Mouse (Mus musculus) heart, adult 8-10 months (tissue): ENCODE measurements around the gene Arf5. TPM values are rescaled to one million over a fixed set of nuclear protein-coding genes. Genes with fewer than 3 reads are reported as not detected.

Experiments
- total RNA-seq, 4 experiments: library from RNA; stranded (reverse); gene quantifications; 2 replicates each; pipeline ENCODE4 v1.2.4; 2022

Arf5 gene
- total RNA-seq, 4 experiments from 2014 or later = 135 to 166 (median 152) TPM

Other genes starting within 250 kb of the Arf5 start
- gene Zfp800, start 25.6 kb upstream of the Arf5 start, total RNA-seq = 10 to 100 TPM in 1 of 4 experiments, 1 to 10 TPM in 3; 7.7 to 11.9 (median 8.3) TPM
- gene Fscn3, start 4.2 kb downstream of the Arf5 start, total RNA-seq = not detected
- 10 to 100 TPM in 1 of 4 experiments, 1 to 10 TPM in 3; 7.7 to 12.3 (median 8.9) TPM for gene Gcc1, start 4.8 kb downstream of the Arf5 start, total RNA-seq
- gene Pax4, start 25.8 kb downstream of the Arf5 start, total RNA-seq = not detected
- gene Snd1, start 51.6 kb downstream of the Arf5 start, total RNA-seq = 10 to 100 TPM; 70.6 to 88.2 (median 80.3) TPM